Mouse (Mus musculus): ENCODE results near the gene Pkm. TPM values are rescaled to one million over a fixed set of nuclear protein-coding genes. Genes with fewer than 3 reads are reported as not detected.

Gene Pkm
- polyA plus RNA-seq, 1 experiment from 2014 or later: 1,462 TPM

- ATAC-seq (ENCODE audit: insufficient number of reproducible peaks, insufficient read depth, low FRiP score, low TSS enrichment): no peak
These were observed 11.1 kb downstream of the Pkm start for GRCm38 (mm10) chr9:59667250-59667649.

GRCm38 (mm10) chr9:59667904-59668303 is 11.7 kb downstream of the Pkm start:
- H3K9ac ChIP-seq: no peak overlapping the region
- no peaks in the 10 kb centered on the region for H3K27me3 ChIP-seq
- WGBS: 92% methylated on average over 6 of the region's 6 CpGs
- no peak overlapping the region for H3K4me2 ChIP-seq (replicated peaks)
- ATAC-seq (ENCODE audit: insufficient number of reproducible peaks, insufficient read depth, low FRiP score, low TSS enrichment): no peak
- no peaks in the 10 kb centered on the region; the same call in 1 of the 2 replicates for H3K4me1 ChIP-seq
- no peaks in the 10 kb centered on the region for H3K9me3 ChIP-seq
- H3K4me3 ChIP-seq: no peak overlapping the region
- peaks cover 94% of the 10 kb centered on the region for H3K36me3 ChIP-seq
- H3K27ac ChIP-seq: no peak overlapping the region

More at GRCm38 (mm10) chr9:59667250-59667649, 11.1 kb downstream of the Pkm start:
- H3K27ac ChIP-seq: no peak overlapping the region
- H3K4me2 ChIP-seq (replicated peaks): no peak overlapping the region
- 84% methylated on average over 4 of the region's 4 CpGs for WGBS
- H3K4me1 ChIP-seq: no peaks in the 10 kb centered on the region; the same call in 1 of the 2 replicates
- H3K36me3 ChIP-seq: peaks cover 90% of the 10 kb centered on the region
- H3K9me3 ChIP-seq: no peaks in the 10 kb centered on the region
- no peak overlapping the region for H3K9ac ChIP-seq
- no peaks in the 10 kb centered on the region for H3K27me3 ChIP-seq
- H3K4me3 ChIP-seq: no peak overlapping the region

- Histone ChIP-seq H3K4me1 (no peaks in the 10 kb centered on the region), H3K9ac (no peak overlapping the region), H3K27ac (no peak overlapping the region), H3K9me3 (no peaks in the 10 kb centered on the region), H3K4me2 (replicated peaks) (no peak overlapping the region), H3K36me3 (peaks cover 94% of the 10 kb centered on the region), H3K27me3 (no peaks in the 10 kb centered on the region), H3K4me3 (no peak overlapping the region)
- 89% methylated on average over 7 of the region's 7 CpGs for WGBS
- ATAC-seq (ENCODE audit: insufficient number of reproducible peaks, insufficient read depth, low FRiP score, low TSS enrichment): no peak
These were observed 12.3 kb downstream of the Pkm start for GRCm38 (mm10) chr9:59668473-59668872.

GRCm38 (mm10) chr9:59669172-59669571 is 13.0 kb downstream of the Pkm start:
- Histone ChIP-seq H3K27me3 (no peaks in the 10 kb centered on the region), H3K9ac (no peak overlapping the region), H3K27ac (no peak overlapping the region), H3K4me3 (no peak overlapping the region), H3K36me3 (peaks cover 97% of the 10 kb centered on the region), H3K4me2 (replicated peaks) (no peak overlapping the region), H3K9me3 (no peaks in the 10 kb centered on the region), H3K4me1 (no peaks in the 10 kb centered on the region)
- ATAC-seq (ENCODE audit: insufficient number of reproducible peaks, insufficient read depth, low FRiP score, low TSS enrichment): no peak
- WGBS: 81% methylated on average over 4 of the region's 4 CpGs

- Histone ChIP-seq H3K27me3 (no peaks in the 10 kb centered on the region), H3K36me3 (peaks cover 97% of the 10 kb centered on the region), H3K4me3 (no peak overlapping the region), H3K4me1 (no peaks in the 10 kb centered on the region), H3K4me2 (replicated peaks) (no peak overlapping the region), H3K9me3 (no peaks in the 10 kb centered on the region), H3K27ac (no peak overlapping the region), H3K9ac (no peak overlapping the region)
- WGBS: 86% methylated on average over 12 of the region's 12 CpGs
- ATAC-seq (ENCODE audit: insufficient number of reproducible peaks, insufficient read depth, low FRiP score, low TSS enrichment): no peak
These were observed 16.2 kb downstream of the Pkm start for GRCm38 (mm10) chr9:59672195-59672894.

- Histone ChIP-seq H3K4me1 (no peaks in the 10 kb centered on the region), H3K4me2 (replicated peaks) (no peak overlapping the region), H3K36me3 (peaks cover 97% of the 10 kb centered on the region), H3K4me3 (no peak overlapping the region), H3K9me3 (no peaks in the 10 kb centered on the region), H3K27me3 (no peaks in the 10 kb centered on the region), H3K27ac (no peak overlapping the region), H3K9ac (no peak overlapping the region)
- WGBS: 75% methylated on average over 2 of the region's 2 CpGs
- no peak for ATAC-seq (ENCODE audit: insufficient number of reproducible peaks, insufficient read depth, low FRiP score, low TSS enrichment)
These were observed 17.3 kb downstream of the Pkm start for GRCm38 (mm10) chr9:59673427-59673826.

- Histone ChIP-seq H3K27ac (no peak overlapping the region), H3K4me3 (no peak overlapping the region), H3K9ac (no peak overlapping the region), H3K27me3 (peaks cover 2% of the 10 kb centered on the region; the same call in 1 of the 2 replicates), H3K4me1 (no peaks in the 10 kb centered on the region; the same call in 1 of the 2 replicates), H3K9me3 (no peaks in the 10 kb centered on the region), H3K4me2 (replicated peaks) (no peak overlapping the region), H3K36me3 (peaks cover 87% of the 10 kb centered on the region)
- 89% methylated on average over 14 of the region's 14 CpGs for WGBS
- no peak for ATAC-seq (ENCODE audit: insufficient number of reproducible peaks, insufficient read depth, low FRiP score, low TSS enrichment)
These were observed 19.4 kb downstream of the Pkm start for GRCm38 (mm10) chr9:59675598-59675997.

GRCm38 (mm10) chr9:59678313-59678712 is 22.1 kb downstream of the Pkm start:
- Histone ChIP-seq H3K27me3 (peaks cover 15% of the 10 kb centered on the region), H3K4me1 (no peaks in the 10 kb centered on the region; the same call in 1 of the 2 replicates), H3K36me3 (peaks cover 60% of the 10 kb centered on the region), H3K27ac (no peak overlapping the region), H3K9ac (no peak overlapping the region), H3K4me2 (replicated peaks) (no peak overlapping the region), H3K4me3 (no peak overlapping the region), H3K9me3 (no peaks in the 10 kb centered on the region)
- WGBS: 28% methylated on average over 1 of the region's 1 CpGs
- ATAC-seq (ENCODE audit: insufficient number of reproducible peaks, insufficient read depth, low FRiP score, low TSS enrichment): no peak

- no peak within 1 kb of the TSS for H3K27ac ChIP-seq
- peak within 1 kb of the TSS; percentile 77 for H3K4me2 ChIP-seq (replicated peaks)
- no peaks in the 10 kb centered on the region for H3K9me3 ChIP-seq
- peak within 1 kb of the TSS; percentile 41; the same call in 1 of the 2 replicates for H3K9ac ChIP-seq
- peaks cover 45% of the 10 kb centered on the region for H3K36me3 ChIP-seq
- H3K27me3 ChIP-seq: peaks cover 15% of the 10 kb centered on the region
- WGBS: 1% methylated on average over 46 of the region's 47 CpGs
- H3K4me3 ChIP-seq: peak within 1 kb of the TSS; percentile 40
- ATAC-seq (ENCODE audit: insufficient number of reproducible peaks, insufficient read depth, low FRiP score, low TSS enrichment): peak; percentile 91
- no peaks in the 10 kb centered on the region; the same call in 1 of the 2 replicates for H3K4me1 ChIP-seq
These were observed 23.7 kb downstream of the Pkm start, which contains the start of gene Gramd2 for GRCm38 (mm10) chr9:59679678-59680533. Gene Gramd2 (plus strand): TSS chr9:59680144.

GRCm38 (mm10) chr9:59680534-59680875 is 24.3 kb downstream of the Pkm start:
- WGBS: 11% methylated on average over 16 of the region's 16 CpGs
- no peak overlapping the region for H3K27ac ChIP-seq
- H3K36me3 ChIP-seq: peaks cover 39% of the 10 kb centered on the region
- H3K9ac ChIP-seq: peak overlapping the region; percentile 41; the same call in 1 of the 2 replicates
- H3K4me1 ChIP-seq: no peaks in the 10 kb centered on the region; the same call in 1 of the 2 replicates
- H3K9me3 ChIP-seq: no peaks in the 10 kb centered on the region
- no peak for ATAC-seq (ENCODE audit: insufficient number of reproducible peaks, insufficient read depth, low FRiP score, low TSS enrichment)
- peaks cover 15% of the 10 kb centered on the region for H3K27me3 ChIP-seq
- H3K4me3 ChIP-seq: peak overlapping the region; percentile 40
- peak overlapping the region; percentile 77 for H3K4me2 ChIP-seq (replicated peaks)

GRCm38 (mm10) chr9:59684020-59684419 is 27.9 kb downstream of the Pkm start:
- Histone ChIP-seq H3K4me1 (no peaks in the 10 kb centered on the region; the same call in 1 of the 2 replicates), H3K4me3 (no peak overlapping the region), H3K4me2 (replicated peaks) (no peak overlapping the region), H3K9me3 (no peaks in the 10 kb centered on the region), H3K9ac (no peak overlapping the region), H3K27me3 (peaks cover 15% of the 10 kb centered on the region), H3K27ac (no peak overlapping the region), H3K36me3 (peaks cover 6% of the 10 kb centered on the region)
- no peak for ATAC-seq (ENCODE audit: insufficient number of reproducible peaks, insufficient read depth, low FRiP score, low TSS enrichment)
- 73% methylated on average over 2 of the region's 2 CpGs for WGBS

Data from embryonic facial prominence, embryonic 12.5 days (tissue).